Mouse (Mus musculus): ENCODE results near the gene Prkaca. TPM values are rescaled to one million over a fixed set of nuclear protein-coding genes. Genes with fewer than 3 reads are reported as not detected.

Gene Prkaca
- polyA plus RNA-seq, 1 experiment from 2014 or later, result 197 TPM

DNA sequence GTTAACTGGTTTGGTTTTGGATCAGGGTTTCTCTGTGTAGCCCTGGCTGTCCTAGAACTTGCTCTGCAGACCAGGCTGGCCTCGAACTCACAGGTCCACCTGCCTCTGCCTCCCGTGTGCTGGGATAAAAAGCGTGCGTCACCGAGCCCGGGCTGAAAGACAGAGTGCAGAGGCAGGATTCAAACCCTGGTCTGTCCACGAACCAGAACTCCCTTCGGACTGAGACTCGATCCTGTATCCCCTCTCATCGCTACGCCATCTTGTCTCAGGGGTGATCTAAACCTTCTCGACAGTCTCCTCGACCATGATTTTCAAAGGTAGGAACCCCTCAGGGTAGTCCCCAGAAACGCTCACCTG lies 18.1 kb upstream of the Prkaca start:
- peak overlapping the region; percentile 81 for H3K9ac ChIP-seq
- ATAC-seq (ENCODE audit: extremely low read depth, insufficient number of reproducible peaks, low FRiP score, low TSS enrichment), result no peak

DNA sequence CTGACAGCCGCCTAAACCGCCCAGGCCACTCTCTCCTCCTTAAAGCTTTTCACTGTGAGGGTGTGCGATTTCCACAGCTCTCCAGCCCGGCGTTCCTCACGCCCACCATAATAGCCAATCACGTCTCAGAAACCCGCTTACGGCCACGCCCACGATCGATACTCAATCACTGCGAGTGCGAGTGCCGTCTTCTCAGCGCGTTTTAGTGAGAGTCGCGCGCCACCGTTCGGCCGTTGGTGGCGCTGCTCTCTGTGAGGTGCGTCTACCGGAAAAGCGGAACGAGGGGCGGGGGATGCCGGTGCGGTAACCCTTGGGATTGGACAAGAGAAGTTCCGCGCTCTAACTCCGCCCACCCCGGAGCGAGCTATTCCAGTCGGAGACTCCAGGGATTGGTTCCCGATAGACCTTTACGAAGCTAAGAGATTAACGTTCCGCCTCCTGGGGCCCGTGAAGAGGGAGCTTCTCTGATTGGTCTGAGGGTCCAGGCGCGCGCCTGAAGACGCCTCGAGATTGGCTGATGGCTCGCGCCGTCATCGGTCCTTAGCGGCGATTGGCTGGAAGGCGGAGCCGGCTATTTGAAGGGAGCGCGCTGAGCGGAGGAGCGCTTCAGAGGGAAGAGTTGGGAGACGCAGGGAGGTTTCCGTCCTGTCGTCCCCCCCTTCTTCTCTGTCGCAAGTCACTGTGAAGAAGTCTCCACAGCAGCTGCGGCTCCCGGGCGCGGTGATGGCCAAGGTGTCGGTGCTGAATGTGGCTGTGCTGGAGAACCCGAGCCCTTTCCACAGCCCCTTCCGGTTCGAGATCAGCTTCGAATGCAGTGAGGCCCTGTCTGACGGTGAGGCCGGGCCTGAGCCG lies 17.5 kb upstream of the Prkaca start, which contains the start of the genes Gm10644 and Asf1b:
TSS of gene Gm10644 (minus strand) at position 100 of the 852 bp plus-strand sequence.
TSS of gene Asf1b (plus strand) at position 402 of the 852 bp plus-strand sequence.
- Histone ChIP-seq H3K27me3 (replicated peaks) (no peaks in the 10 kb centered on the region), H3K4me3 (peak within 1 kb of the TSS; percentile 83), H3K4me1 (peaks cover 23% of the 10 kb centered on the region), H3K36me3 (0 out of 2 replicates have a peak, but pooled peaks cover 3% of the 10 kb centered on the region), H3K9ac (peak within 1 kb of the TSS; percentile 85), H3K4me2 (peak within 1 kb of the TSS; percentile 98), H3K9me3 (no peaks in the 10 kb centered on the region), H3K27ac (replicated peaks) (peak within 1 kb of the TSS; percentile 13; the same call in 1 of the 2 replicates)
- under 1% methylated on average over 75 of the region's 75 CpGs for WGBS
- peak; percentile 98 for ATAC-seq (ENCODE audit: extremely low read depth, insufficient number of reproducible peaks, low FRiP score, low TSS enrichment)

More for the DNA sequence above, 18.1 kb upstream of the Prkaca start:
- Histone ChIP-seq H3K27me3 (replicated peaks) (no peaks in the 10 kb centered on the region), H3K4me2 (peak overlapping the region; percentile 98), H3K36me3 (0 out of 2 replicates have a peak, but pooled peaks cover 2% of the 10 kb centered on the region), H3K9me3 (no peaks in the 10 kb centered on the region), H3K4me1 (peaks cover 23% of the 10 kb centered on the region), H3K27ac (replicated peaks) (no peak overlapping the region; the same call in 1 of the 2 replicates), H3K4me3 (peak overlapping the region; percentile 83)
- under 1% methylated on average over 14 of the region's 14 CpGs for WGBS

- H3K27me3 ChIP-seq (replicated peaks), result no peaks in the 10 kb centered on the region
- ATAC-seq (ENCODE audit: extremely low read depth, insufficient number of reproducible peaks, low FRiP score, low TSS enrichment), result no peak
- H3K36me3 ChIP-seq, result 0 out of 2 replicates have a peak, but pooled peaks cover 4% of the 10 kb centered on the region
- H3K9ac ChIP-seq, result peak overlapping the region; percentile 85
- H3K9me3 ChIP-seq, result no peaks in the 10 kb centered on the region
- H3K4me3 ChIP-seq, result peak overlapping the region; percentile 83
- 5% methylated on average over 15 of the region's 15 CpGs for whole genome bisulfite sequencing
- 0 out of 2 replicates have a peak overlapping the region, but pooled peaks have one; percentile 13 for H3K27ac ChIP-seq (replicated peaks)
- H3K4me1 ChIP-seq, result peaks cover 23% of the 10 kb centered on the region
- peak overlapping the region; percentile 98 for H3K4me2 ChIP-seq
These were observed 16.9 kb upstream of the Prkaca start for GRCm38 (mm10) chr8:83955958-83956218.

- no peaks in the 10 kb centered on the region for H3K27me3 ChIP-seq (replicated peaks)
- H3K27ac ChIP-seq (replicated peaks), result no peak overlapping the region
- no peaks in the 10 kb centered on the region for H3K9me3 ChIP-seq
- ATAC-seq (ENCODE audit: extremely low read depth, insufficient number of reproducible peaks, low FRiP score, low TSS enrichment), result no peak
- 0 out of 2 replicates have a peak, but pooled peaks cover 4% of the 10 kb centered on the region for H3K36me3 ChIP-seq
- H3K9ac ChIP-seq, result peak overlapping the region; percentile 85
- peak overlapping the region; percentile 98 for H3K4me2 ChIP-seq
- peaks cover 23% of the 10 kb centered on the region for H3K4me1 ChIP-seq
- 10% methylated on average over 1 of the region's 1 CpGs for WGBS
- peak overlapping the region; percentile 83 for H3K4me3 ChIP-seq
These were observed 16.0 kb upstream of the Prkaca start for GRCm38 (mm10) chr8:83956789-83957188.

- Histone ChIP-seq H3K9me3 (no peaks in the 10 kb centered on the region), H3K27me3 (replicated peaks) (no peaks in the 10 kb centered on the region), H3K27ac (replicated peaks) (peak overlapping the region; percentile 48), H3K4me1 (peaks cover 15% of the 10 kb centered on the region), H3K36me3 (peaks cover 45% of the 10 kb centered on the region), H3K9ac (no peak overlapping the region), H3K4me2 (no peak overlapping the region), H3K4me3 (no peak overlapping the region)
- peak; percentile 25; the same call in 1 of the 2 replicates for ATAC-seq (ENCODE audit: extremely low read depth, insufficient number of reproducible peaks, low FRiP score, low TSS enrichment)
- WGBS, result 75% methylated on average over 5 of the region's 5 CpGs
These were observed 8.6 kb upstream of the Prkaca start for GRCm38 (mm10) chr8:83964015-83964765.

DNA sequence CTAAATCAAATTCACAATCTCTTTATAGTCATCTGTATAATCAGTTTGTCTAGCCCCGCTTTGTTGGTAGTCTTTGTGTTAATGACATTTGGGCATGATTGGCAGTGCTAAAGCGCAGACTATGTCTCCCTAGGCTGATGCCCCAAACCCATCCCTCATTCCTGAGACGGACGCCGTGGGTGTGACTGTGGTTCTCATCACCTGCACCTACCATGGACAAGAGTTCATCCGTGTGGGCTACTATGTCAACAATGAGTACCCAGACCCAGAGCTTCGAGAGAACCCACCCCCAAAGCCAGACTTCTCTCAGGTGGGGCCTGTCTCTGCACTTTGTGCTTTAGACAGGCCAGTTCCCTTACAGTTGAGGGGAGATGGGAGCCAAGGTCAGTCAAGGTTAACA lies 5.1 kb upstream of the Prkaca start:
- Histone ChIP-seq H3K9ac (no peak overlapping the region), H3K36me3 (peaks cover 52% of the 10 kb centered on the region), H3K9me3 (no peaks in the 10 kb centered on the region), H3K4me3 (no peak overlapping the region), H3K27ac (replicated peaks) (no peak overlapping the region), H3K4me1 (peaks cover 21% of the 10 kb centered on the region), H3K4me2 (no peak overlapping the region), H3K27me3 (replicated peaks) (no peaks in the 10 kb centered on the region)
- no peak for ATAC-seq (ENCODE audit: extremely low read depth, insufficient number of reproducible peaks, low FRiP score, low TSS enrichment)
- WGBS, result 89% methylated on average over 7 of the region's 7 CpGs

GRCm38 (mm10) chr8:83971121-83971520 lies 1.7 kb upstream of the Prkaca start:
- H3K27me3 ChIP-seq (replicated peaks), result no peaks in the 10 kb centered on the region
- no peak overlapping the region for H3K4me2 ChIP-seq
- no peak overlapping the region for H3K4me3 ChIP-seq
- no peak overlapping the region for H3K9ac ChIP-seq
- no peak for ATAC-seq (ENCODE audit: extremely low read depth, insufficient number of reproducible peaks, low FRiP score, low TSS enrichment)
- no peaks in the 10 kb centered on the region for H3K9me3 ChIP-seq
- H3K27ac ChIP-seq (replicated peaks), result no peak overlapping the region
- H3K4me1 ChIP-seq, result peaks cover 25% of the 10 kb centered on the region
- WGBS, result 83% methylated on average over 4 of the region's 4 CpGs
- H3K36me3 ChIP-seq, result peaks cover 37% of the 10 kb centered on the region

- Histone ChIP-seq H3K36me3 (peaks cover 34% of the 10 kb centered on the region), H3K27ac (replicated peaks) (peak overlapping the region; percentile 76), H3K9ac (peak overlapping the region; percentile 89), H3K4me3 (peak overlapping the region; percentile 97), H3K4me2 (peak overlapping the region; percentile 79), H3K4me1 (peaks cover 31% of the 10 kb centered on the region), H3K27me3 (replicated peaks) (no peaks in the 10 kb centered on the region), H3K9me3 (no peaks in the 10 kb centered on the region)
- WGBS, result 74% methylated on average over 6 of the region's 6 CpGs
- ATAC-seq (ENCODE audit: extremely low read depth, insufficient number of reproducible peaks, low FRiP score, low TSS enrichment), result no peak
These were observed 1.1 kb upstream of the Prkaca start for GRCm38 (mm10) chr8:83971661-83972060.

- H3K27ac ChIP-seq (replicated peaks), result peak overlapping the region; percentile 73
- no peaks in the 10 kb centered on the region for H3K9me3 ChIP-seq
- peaks cover 48% of the 10 kb centered on the region for H3K4me1 ChIP-seq
- H3K4me3 ChIP-seq, result peak overlapping the region; percentile 97
- 3% methylated on average over 37 of the region's 37 CpGs for WGBS
- peak overlapping the region; percentile 94 for H3K4me2 ChIP-seq
- peak; percentile 9; the same call in 1 of the 2 replicates for ATAC-seq (ENCODE audit: extremely low read depth, insufficient number of reproducible peaks, low FRiP score, low TSS enrichment)
- H3K36me3 ChIP-seq, result peaks cover 23% of the 10 kb centered on the region
- peak overlapping the region; percentile 98 for H3K9ac ChIP-seq
- H3K27me3 ChIP-seq (replicated peaks), result no peaks in the 10 kb centered on the region
These were observed 603 bp downstream of the Prkaca start for GRCm38 (mm10) chr8:83973161-83974031.

- ATAC-seq (ENCODE audit: extremely low read depth, insufficient number of reproducible peaks, low FRiP score, low TSS enrichment), result no peak
- H3K9ac ChIP-seq, result peak overlapping the region; percentile 98
- H3K36me3 ChIP-seq, result peaks cover 19% of the 10 kb centered on the region
- H3K4me1 ChIP-seq, result peaks cover 59% of the 10 kb centered on the region
- WGBS, result 43% methylated on average over 4 of the region's 4 CpGs
- peak overlapping the region; percentile 73 for H3K27ac ChIP-seq (replicated peaks)
- H3K4me2 ChIP-seq, result peak overlapping the region; percentile 94
- H3K27me3 ChIP-seq (replicated peaks), result no peaks in the 10 kb centered on the region
- no peaks in the 10 kb centered on the region for H3K9me3 ChIP-seq
- peak overlapping the region; percentile 97 for H3K4me3 ChIP-seq
These were observed 1.7 kb downstream of the Prkaca start for GRCm38 (mm10) chr8:83974521-83974920.
